Mouse (Mus musculus) embryo, embryonic 11 days (tissue): Measurements from ENCODE around the gene A930018P22Rik.
"Not testable (repeated sequence)": the region's sequence is repeated elsewhere in the genome, so short reads cannot be mapped to it uniquely, and the experiment has no call there.

ENCODE experiments used
- DNase-seq: peaks from one replicate; pipeline ENCODE4 v3.0.0-alpha.2; 2015

Gene A930018P22Rik

GRCm38 (mm10) chr2:104122505-104123378 is at the start of gene A930018P22Rik:
Gene A930018P22Rik (plus strand): TSS chr2:104122769.
- DNase-seq, result peak; percentile 97

GRCm38 (mm10) chr2:104078285-104078684 is 44.3 kb upstream of the A930018P22Rik start:
- not testable (repeated sequence) for DNase-seq

- not testable (repeated sequence) for DNase-seq
These were observed 41.0 kb upstream of the A930018P22Rik start for GRCm38 (mm10) chr2:104081436-104082050.

- DNase-seq, result no peak
These were observed 40.1 kb upstream of the A930018P22Rik start for GRCm38 (mm10) chr2:104082474-104082873.

- not testable (repeated sequence) for DNase-seq
These were observed 38.5 kb upstream of the A930018P22Rik start for GRCm38 (mm10) chr2:104084027-104084426.

- not testable (repeated sequence) for DNase-seq
These were observed 35.0 kb upstream of the A930018P22Rik start for GRCm38 (mm10) chr2:104087562-104087961.

- DNase-seq, result no peak
These were observed 29.3 kb upstream of the A930018P22Rik start for GRCm38 (mm10) chr2:104093305-104093704.

GRCm38 (mm10) chr2:104095741-104096213 is 26.8 kb upstream of the A930018P22Rik start, which contains the start of gene Cd59a:
Gene Cd59a (plus strand): TSS chr2:104095801.
- DNase-seq, result peak; percentile 86

GRCm38 (mm10) chr2:104096256-104096655 is 26.3 kb upstream of the A930018P22Rik start:
- DNase-seq, result no peak

- not testable (repeated sequence) for DNase-seq
These were observed 25.8 kb upstream of the A930018P22Rik start for GRCm38 (mm10) chr2:104096796-104097195.

- not testable (repeated sequence) for DNase-seq
These were observed 25.2 kb upstream of the A930018P22Rik start for GRCm38 (mm10) chr2:104097396-104097795.

GRCm38 (mm10) chr2:104098529-104099230 is 23.9 kb upstream of the A930018P22Rik start:
- no peak for DNase-seq

GRCm38 (mm10) chr2:104099231-104099585 is 23.4 kb upstream of the A930018P22Rik start:
- DNase-seq, result no peak

- no peak for DNase-seq
These were observed 22.6 kb upstream of the A930018P22Rik start for GRCm38 (mm10) chr2:104099946-104100345.

- no peak for DNase-seq
These were observed 17.8 kb upstream of the A930018P22Rik start for GRCm38 (mm10) chr2:104104800-104105199.

GRCm38 (mm10) chr2:104109021-104109420 is 13.5 kb upstream of the A930018P22Rik start:
- DNase-seq, result not testable (repeated sequence)

- DNase-seq, result no peak
These were observed 13.0 kb upstream of the A930018P22Rik start for GRCm38 (mm10) chr2:104109528-104109927.

- DNase-seq, result no peak
These were observed 12.5 kb upstream of the A930018P22Rik start for GRCm38 (mm10) chr2:104110031-104110430.

- not testable (repeated sequence) for DNase-seq
These were observed 11.3 kb upstream of the A930018P22Rik start for GRCm38 (mm10) chr2:104111170-104111797.

- DNase-seq, result not testable (repeated sequence)
These were observed 9.0 kb upstream of the A930018P22Rik start for GRCm38 (mm10) chr2:104113563-104113962.

- DNase-seq, result no peak
These were observed 7.7 kb upstream of the A930018P22Rik start for GRCm38 (mm10) chr2:104114898-104115297.

GRCm38 (mm10) chr2:104117173-104117572 is 5.4 kb upstream of the A930018P22Rik start:
- not testable (repeated sequence) for DNase-seq
